Mouse (Mus musculus) bone marrow macrophage, adult 2 months (primary cell): Measurements from ENCODE around the gene Tpcn2.

Experiments used
- CTCF ChIP-seq: IDR thresholded peaks from 2 replicates; pipeline ENCODE4 v1.5.1; 2012; ENCODE audit warnings: low read depth, mild to moderate bottlenecking, low read length, moderate library complexity
- POLR2A ChIP-seq: IDR thresholded peaks from 2 replicates; pipeline ENCODE4 v1.6.1; 2012; ENCODE audit warnings: mild to moderate bottlenecking, low read depth, low read length, borderline replicate concordance

- TF ChIP-seq POLR2A (no peak), CTCF (no peak)
Measured at GRCm38 (mm10) chr7:145192836-145193235, 91.0 kb downstream of the Tpcn2 start.
